Mouse (Mus musculus) granulocyte monocyte progenitor cell, adult 5-6 weeks (primary cell): Measurements from ENCODE around the gene Olfr669. TPM values are rescaled to one million over a fixed set of nuclear protein-coding genes. Genes with fewer than 3 reads are reported as not detected.
"Not testable (repeated sequence)": the region's sequence is repeated elsewhere in the genome, so short reads cannot be mapped to it uniquely, and the experiment has no call there.

ENCODE experiments used
- ATAC-seq: replicated peaks from 2 replicates; pipeline ENCODE4 v1.8.0; 2016; ENCODE audit warnings: mild to moderate bottlenecking, moderate TSS enrichment, inconsistent platforms; ENCODE audit not compliant: poor library complexity, severe bottlenecking
- total RNA-seq, 2 experiments: library from RNA; stranded (forward) in 1 of 2; stranded (reverse) in 1 of 2; fragments of 200-712, 200-1000 nt in 1 of 2; fragments of >200 nt in 1 of 2; fragmentation: Nextera tagmentation in 1 of 2; gene quantifications; 2 replicates each; pipeline ENCODE4 v1.2.3; 2014 to 2017

The Olfr669 gene
- not detected in 2 replicates for total RNA-seq (2014; fragmentation: Nextera tagmentation)
- not detected in 2 replicates for total RNA-seq (2017)

- ATAC-seq = no peak
Measured at GRCm38 (mm10) chr7:104933940-104934339, at the start of gene Olfr669. Gene Olfr669, plus strand, starts transcription at chr7:104934240.

DNA sequence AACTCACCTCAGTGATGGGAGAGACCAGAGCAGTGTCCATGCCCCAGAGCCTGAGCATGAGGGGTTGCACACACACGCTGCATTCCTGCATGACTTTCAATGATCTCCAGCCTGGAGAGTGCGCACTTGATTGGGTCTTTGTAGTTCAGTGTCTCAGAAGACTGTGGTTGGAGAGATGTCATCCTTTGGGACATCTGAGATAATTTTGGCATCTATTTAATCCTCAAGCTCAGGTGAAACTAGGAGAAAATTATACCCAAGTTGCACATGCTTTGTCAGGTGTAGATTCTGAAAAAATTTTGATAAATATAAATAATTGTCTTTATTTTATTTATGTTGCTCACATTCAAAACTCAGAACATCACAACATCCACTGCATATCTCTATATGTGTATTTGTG is 38.2 kb upstream of the Olfr669 start, which contains the start of gene Olfr666:
Olfr666 (minus strand) TSS at position 101 of the 400 bp plus-strand sequence.
- ATAC-seq = no peak

DNA sequence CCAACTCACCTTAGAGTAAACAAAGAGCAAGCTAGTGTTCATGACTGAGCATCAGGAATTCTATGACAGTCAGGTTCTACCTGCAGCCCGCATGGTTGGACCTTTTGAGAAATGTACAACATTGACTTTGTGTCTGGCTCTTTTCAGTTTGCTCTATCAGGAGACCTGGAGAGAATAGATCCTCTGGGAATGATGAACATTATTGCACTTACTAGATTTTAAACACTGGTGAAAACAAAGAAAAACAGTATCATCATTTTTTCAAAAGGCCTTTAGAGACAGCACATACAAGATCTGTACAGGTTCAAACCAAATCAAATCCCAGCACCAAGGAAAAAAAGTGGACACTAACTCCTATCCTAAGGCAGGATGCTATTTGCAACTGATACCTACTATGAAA is 12.7 kb upstream of the Olfr669 start, which contains the start of gene Olfr667:
Olfr667 (minus strand) TSS at position 101 of the 400 bp plus-strand sequence.
- no peak for ATAC-seq

- no peak for ATAC-seq
Measured at GRCm38 (mm10) chr7:104927957-104928356, 6.1 kb upstream of the Olfr669 start, which contains the start of gene Olfr668. Gene Olfr668, minus strand, starts transcription at chr7:104928057.

DNA sequence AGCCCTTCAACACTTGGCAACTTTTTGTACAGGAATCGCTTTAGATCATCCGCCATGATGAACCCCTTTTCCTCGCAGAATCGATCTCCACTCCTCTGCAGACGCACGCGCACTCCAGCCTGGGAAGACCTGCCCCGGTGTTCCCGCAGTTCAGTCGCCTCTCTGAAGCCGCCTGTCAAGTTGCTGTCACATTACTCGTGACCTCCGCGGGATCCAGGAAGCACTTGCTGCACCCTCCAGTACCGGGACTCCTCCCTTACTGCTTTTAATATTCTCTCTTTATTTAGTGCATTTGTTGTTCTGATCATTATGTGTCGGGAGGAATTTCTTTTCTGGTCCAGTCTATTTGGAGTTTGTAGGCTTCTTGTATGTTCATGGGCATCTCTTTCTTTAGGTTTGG is 16.2 kb downstream of the Olfr669 start:
- ATAC-seq = peak; percentile 87

- ATAC-seq = no peak
Measured at GRCm38 (mm10) chr7:104962520-104962919, 28.5 kb downstream of the Olfr669 start, which contains the start of gene Olfr670. Gene Olfr670, minus strand, starts transcription at chr7:104962620.

DNA sequence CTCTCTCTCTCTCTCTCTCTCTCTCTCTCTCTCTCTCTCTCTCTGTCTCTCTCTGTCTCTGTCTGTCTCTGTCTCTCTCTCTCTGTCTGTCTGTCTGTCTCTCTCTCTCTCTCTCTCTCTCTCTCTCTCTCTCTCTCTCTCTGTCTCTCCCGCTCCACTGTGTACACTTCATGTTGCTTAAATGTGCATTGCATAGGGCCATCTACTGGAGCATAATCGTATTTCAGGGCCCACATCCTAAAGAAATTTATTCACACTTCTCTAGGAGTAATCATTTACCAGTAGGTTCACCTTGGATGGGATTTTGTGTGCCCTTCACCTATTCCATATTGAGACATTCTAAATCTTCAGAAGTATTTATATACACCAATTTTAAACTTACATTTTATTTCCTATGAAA is 38.5 kb downstream of the Olfr669 start:
- ATAC-seq = not testable (repeated sequence)

DNA sequence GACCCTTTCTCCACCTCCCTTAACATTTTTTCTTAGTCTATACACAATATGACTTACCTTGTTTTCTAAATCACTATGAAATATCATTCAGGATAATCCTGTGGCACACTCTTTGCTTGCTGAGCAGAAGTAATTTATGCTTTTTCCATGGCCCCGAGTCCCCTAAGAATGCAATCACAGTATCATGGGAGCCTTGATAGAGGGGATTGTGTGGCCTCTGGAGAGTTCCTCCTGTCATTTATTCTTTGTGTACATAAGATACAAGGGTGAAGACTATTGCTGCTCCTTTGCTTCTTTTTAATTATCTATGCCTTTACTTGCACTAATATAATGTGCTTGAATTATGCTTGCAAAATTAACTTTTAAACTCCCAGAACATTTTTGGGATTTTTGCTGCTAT is 45.0 kb downstream of the Olfr669 start, which contains the start of gene Olfr671:
Olfr671 (minus strand) TSS at position 101 of the 400 bp plus-strand sequence.
- no peak for ATAC-seq

Other genes with a start within 250 kb of the Olfr669 start
- gene Olfr661, start 247.7 kb upstream of the Olfr669 start, total RNA-seq (2014; fragmentation: Nextera tagmentation) = not detected in 2 replicates
- gene Olfr661, start 247.7 kb upstream of the Olfr669 start, total RNA-seq (2017) = not detected in 2 replicates
- gene Usp17le, start 156.8 kb upstream of the Olfr669 start, total RNA-seq (2014; fragmentation: Nextera tagmentation) = not detected in 2 replicates
- gene Usp17le, start 156.8 kb upstream of the Olfr669 start, total RNA-seq (2017) = not detected in 2 replicates
- gene Usp17lb, start 91.6 kb upstream of the Olfr669 start, total RNA-seq (2014; fragmentation: Nextera tagmentation) = not detected in 2 replicates
- gene Usp17lb, start 91.6 kb upstream of the Olfr669 start, total RNA-seq (2017) = not detected in 2 replicates
- gene Usp17la, start 77.2 kb upstream of the Olfr669 start, total RNA-seq (2014; fragmentation: Nextera tagmentation) = not detected in 2 replicates
- not detected in 2 replicates for gene Usp17la, start 77.2 kb upstream of the Olfr669 start, total RNA-seq (2017)
- not detected in 2 replicates for gene Olfr665, start 56.2 kb upstream of the Olfr669 start, total RNA-seq (2014; fragmentation: Nextera tagmentation)
- not detected in 2 replicates for gene Olfr665, start 56.2 kb upstream of the Olfr669 start, total RNA-seq (2017)
- not detected in 2 replicates for gene Olfr666, start 38.3 kb upstream of the Olfr669 start, total RNA-seq (2014; fragmentation: Nextera tagmentation)
- not detected in 2 replicates for gene Olfr666, start 38.3 kb upstream of the Olfr669 start, total RNA-seq (2017)
- not detected in 2 replicates for gene Olfr667, start 12.8 kb upstream of the Olfr669 start, total RNA-seq (2014; fragmentation: Nextera tagmentation)
- gene Olfr667, start 12.8 kb upstream of the Olfr669 start, total RNA-seq (2017) = not detected in 2 replicates
- not detected in 2 replicates for gene Olfr668, start 6.2 kb upstream of the Olfr669 start, total RNA-seq (2014; fragmentation: Nextera tagmentation)
- not detected in 2 replicates for gene Olfr668, start 6.2 kb upstream of the Olfr669 start, total RNA-seq (2017)
- gene Olfr670, start 28.4 kb downstream of the Olfr669 start, total RNA-seq (2014; fragmentation: Nextera tagmentation) = not detected in 2 replicates
- gene Olfr670, start 28.4 kb downstream of the Olfr669 start, total RNA-seq (2017) = not detected in 2 replicates
- not detected in 2 replicates for gene Olfr671, start 44.9 kb downstream of the Olfr669 start, total RNA-seq (2014; fragmentation: Nextera tagmentation)
- not detected in 2 replicates for gene Olfr671, start 44.9 kb downstream of the Olfr669 start, total RNA-seq (2017)
- not detected in 2 replicates for gene Olfr672, start 67.8 kb downstream of the Olfr669 start, total RNA-seq (2014; fragmentation: Nextera tagmentation)
- gene Olfr672, start 67.8 kb downstream of the Olfr669 start, total RNA-seq (2017) = not detected in 2 replicates
- gene Olfr675, start 94.2 kb downstream of the Olfr669 start, total RNA-seq (2014; fragmentation: Nextera tagmentation) = not detected in 2 replicates
- gene Olfr675, start 94.2 kb downstream of the Olfr669 start, total RNA-seq (2017) = not detected in 2 replicates
- not detected in 2 replicates for gene Olfr676, start 98.5 kb downstream of the Olfr669 start, total RNA-seq (2014; fragmentation: Nextera tagmentation)
- gene Olfr676, start 98.5 kb downstream of the Olfr669 start, total RNA-seq (2017) = not detected in 2 replicates
- gene Olfr677, start 117.1 kb downstream of the Olfr669 start, total RNA-seq (2014; fragmentation: Nextera tagmentation) = not detected in 2 replicates
- gene Olfr677, start 117.1 kb downstream of the Olfr669 start, total RNA-seq (2017) = not detected in 2 replicates
- gene Olfr678, start 130.2 kb downstream of the Olfr669 start, total RNA-seq (2014; fragmentation: Nextera tagmentation) = not detected in 2 replicates
- not detected in 2 replicates for gene Olfr678, start 130.2 kb downstream of the Olfr669 start, total RNA-seq (2017)
- gene Olfr679, start 147.0 kb downstream of the Olfr669 start, total RNA-seq (2014; fragmentation: Nextera tagmentation) = not detected in 2 replicates
- not detected in 2 replicates for gene Olfr679, start 147.0 kb downstream of the Olfr669 start, total RNA-seq (2017)
- not detected in 2 replicates for gene Olfr680-ps1, start 158.6 kb downstream of the Olfr669 start, total RNA-seq (2014; fragmentation: Nextera tagmentation)
- gene Olfr680-ps1, start 158.6 kb downstream of the Olfr669 start, total RNA-seq (2017) = not detected in 2 replicates
- gene Olfr681, start 182.6 kb downstream of the Olfr669 start, total RNA-seq (2014; fragmentation: Nextera tagmentation) = not detected in 2 replicates
- gene Olfr681, start 182.6 kb downstream of the Olfr669 start, total RNA-seq (2017) = not detected in 2 replicates
- gene Olfr683, start 212.8 kb downstream of the Olfr669 start, total RNA-seq (2014; fragmentation: Nextera tagmentation) = not detected in 2 replicates
- not detected in 2 replicates for gene Olfr683, start 212.8 kb downstream of the Olfr669 start, total RNA-seq (2017)
- not detected in 2 replicates for gene Olfr684, start 229.4 kb downstream of the Olfr669 start, total RNA-seq (2014; fragmentation: Nextera tagmentation)
- gene Olfr684, start 229.4 kb downstream of the Olfr669 start, total RNA-seq (2017) = not detected in 2 replicates